Mouse (Mus musculus): Measurements from ENCODE around the gene Mif4gd. TPM values are rescaled to one million over a fixed set of nuclear protein-coding genes. Genes with fewer than 3 reads are reported as not detected.

Mif4gd gene
- polyA plus RNA-seq, 1 experiment from 2014 or later = 9.1 TPM

DNA sequence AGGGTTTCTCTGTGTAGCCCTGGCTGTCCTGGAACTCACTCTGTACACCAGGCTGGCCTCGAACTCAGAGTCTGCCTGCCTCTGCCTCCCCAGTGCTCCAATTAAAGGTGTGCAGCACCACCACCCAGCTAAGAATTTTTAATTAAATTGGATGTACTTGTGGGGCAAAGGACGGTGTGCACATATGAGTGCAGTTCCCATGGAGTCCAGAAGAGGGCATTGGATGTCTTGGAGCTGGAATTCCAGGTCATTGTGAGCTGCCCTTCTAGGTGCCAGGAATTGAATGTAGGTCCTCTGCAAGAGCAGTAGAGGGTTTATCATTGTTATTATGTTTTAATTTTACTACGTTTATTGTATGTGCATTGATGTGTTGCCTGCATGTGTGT lies 18.7 kb upstream of the Mif4gd start:
- Histone ChIP-seq H3K4me3 (no peak overlapping the region), H3K4me1 (peaks cover 17% of the 10 kb centered on the region), H3K9ac (replicated peaks) (no peak overlapping the region), H3K27ac (replicated peaks) (no peak overlapping the region), H3K9me3 (no peaks in the 10 kb centered on the region), H3K36me3 (no peaks in the 10 kb centered on the region), H3K4me2 (replicated peaks) (no peak overlapping the region), H3K27me3 (no peaks in the 10 kb centered on the region)
- WGBS = 13% methylated on average over 3 of the region's 3 CpGs
- no peak for ATAC-seq (replicated peaks)

- Histone ChIP-seq H3K9ac (replicated peaks) (no peak overlapping the region), H3K4me1 (peaks cover 23% of the 10 kb centered on the region), H3K27ac (replicated peaks) (no peak overlapping the region), H3K4me3 (no peak overlapping the region), H3K27me3 (no peaks in the 10 kb centered on the region), H3K4me2 (replicated peaks) (no peak overlapping the region), H3K9me3 (no peaks in the 10 kb centered on the region), H3K36me3 (no peaks in the 10 kb centered on the region)
- no peak for ATAC-seq (replicated peaks)
- WGBS = 50% methylated on average over 16 of the region's 16 CpGs
These were observed 18.0 kb upstream of the Mif4gd start for GRCm38 (mm10) chr11:115630532-115631504.

- H3K36me3 ChIP-seq = no peaks in the 10 kb centered on the region
- no peak overlapping the region for H3K27ac ChIP-seq (replicated peaks)
- no peak overlapping the region for H3K4me2 ChIP-seq (replicated peaks)
- peaks cover 23% of the 10 kb centered on the region for H3K4me1 ChIP-seq
- H3K9ac ChIP-seq (replicated peaks) = no peak overlapping the region
- H3K4me3 ChIP-seq = no peak overlapping the region
- no peak for ATAC-seq (replicated peaks)
- WGBS = 91% methylated on average over 13 of the region's 13 CpGs
- H3K27me3 ChIP-seq = no peaks in the 10 kb centered on the region
- H3K9me3 ChIP-seq = no peaks in the 10 kb centered on the region
These were observed 17.2 kb upstream of the Mif4gd start for GRCm38 (mm10) chr11:115629734-115630531.

DNA sequence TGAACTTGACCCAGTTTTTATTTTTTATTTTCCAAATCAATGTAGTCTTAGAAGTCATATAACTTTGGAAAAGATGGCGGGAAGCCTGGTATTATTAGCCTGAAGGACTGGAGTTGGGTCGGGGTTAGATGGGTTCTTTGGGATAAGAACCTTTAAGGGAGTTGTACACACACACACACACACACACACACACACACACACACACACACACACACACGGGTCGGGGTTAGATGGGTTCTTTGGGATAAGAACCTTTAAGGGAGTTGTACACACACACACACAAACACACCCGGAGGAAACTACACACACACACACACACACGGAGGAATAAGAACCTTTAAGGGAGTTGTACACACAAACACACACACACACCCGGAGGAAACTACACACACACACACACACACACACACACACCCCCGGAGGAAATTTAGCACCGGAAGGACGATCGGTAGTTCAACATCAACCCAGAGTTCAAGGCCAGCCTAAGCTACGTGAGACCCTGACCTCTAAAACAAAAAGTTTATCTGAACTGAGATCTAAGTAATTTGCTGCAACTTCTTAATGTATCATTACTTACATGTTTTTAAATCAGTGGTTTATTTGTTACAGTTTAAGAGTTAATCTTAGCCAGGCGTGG lies 15.8 kb upstream of the Mif4gd start:
- H3K9me3 ChIP-seq = no peaks in the 10 kb centered on the region
- no peaks in the 10 kb centered on the region for H3K36me3 ChIP-seq
- no peaks in the 10 kb centered on the region for H3K27me3 ChIP-seq
- H3K4me2 ChIP-seq (replicated peaks) = peak overlapping the region; percentile 71
- H3K27ac ChIP-seq (replicated peaks) = peak overlapping the region; percentile 46; the same call in 1 of the 2 replicates
- 52% methylated on average over 13 of the region's 13 CpGs for WGBS
- H3K4me3 ChIP-seq = peak overlapping the region; percentile 76
- peak; percentile 30 for ATAC-seq (replicated peaks)
- peaks cover 23% of the 10 kb centered on the region for H3K4me1 ChIP-seq
- peak overlapping the region; percentile 19 for H3K9ac ChIP-seq (replicated peaks)

- ATAC-seq (replicated peaks) = peak; percentile 100
- H3K27ac ChIP-seq (replicated peaks) = peak within 1 kb of the TSS; percentile 46; the same call in 1 of the 2 replicates
- WGBS = under 1% methylated on average over 47 of the region's 47 CpGs
These were observed 15.1 kb upstream of the Mif4gd start, which contains the start of gene Slc25a19 for GRCm38 (mm10) chr11:115627705-115628464. Gene Slc25a19 (minus strand): TSS chr11:115628295.

GRCm38 (mm10) chr11:115626824-115627616 lies 14.3 kb upstream of the Mif4gd start:
- H3K27ac ChIP-seq (replicated peaks) = no peak overlapping the region
- ATAC-seq (replicated peaks) = no peak
- no peaks in the 10 kb centered on the region for H3K27me3 ChIP-seq
- H3K9me3 ChIP-seq = no peaks in the 10 kb centered on the region
- peak overlapping the region; percentile 60 for H3K9ac ChIP-seq (replicated peaks)
- peaks cover 10% of the 10 kb centered on the region for H3K36me3 ChIP-seq
- peak overlapping the region; percentile 71 for H3K4me2 ChIP-seq (replicated peaks)
- 57% methylated on average over 11 of the region's 11 CpGs for WGBS
- H3K4me3 ChIP-seq = peak overlapping the region; percentile 76
- peaks cover 23% of the 10 kb centered on the region for H3K4me1 ChIP-seq

More at GRCm38 (mm10) chr11:115627705-115628464, 15.1 kb upstream of the Mif4gd start, which contains the start of gene Slc25a19:
- peak within 1 kb of the TSS; percentile 76 for H3K4me3 ChIP-seq
- H3K27me3 ChIP-seq = no peaks in the 10 kb centered on the region
- H3K9me3 ChIP-seq = no peaks in the 10 kb centered on the region
- H3K4me2 ChIP-seq (replicated peaks) = peak within 1 kb of the TSS; percentile 71
- peak within 1 kb of the TSS; percentile 60 for H3K9ac ChIP-seq (replicated peaks)
- peaks cover 23% of the 10 kb centered on the region for H3K4me1 ChIP-seq
- peaks cover 2% of the 10 kb centered on the region; the same call in 1 of the 2 replicates for H3K36me3 ChIP-seq

DNA sequence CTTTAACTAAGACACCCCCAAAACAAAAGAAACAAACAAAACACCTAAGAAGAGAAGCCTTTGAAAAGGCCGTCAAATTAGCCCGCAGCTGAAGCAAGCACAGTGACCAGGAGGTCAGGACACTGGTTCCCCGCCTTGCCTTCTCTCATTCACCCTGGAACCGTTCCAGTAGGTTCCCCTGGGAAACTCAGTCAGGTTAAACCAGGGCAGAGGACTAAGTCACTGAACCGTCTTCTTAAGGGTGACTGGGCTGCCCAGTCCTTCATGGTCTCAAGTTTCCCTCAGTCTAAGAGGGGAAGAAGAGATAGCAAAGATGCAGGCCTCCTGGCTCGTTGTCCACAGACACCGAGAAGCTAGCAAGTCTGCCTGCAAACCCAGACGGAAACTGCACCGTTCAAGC lies 13.1 kb upstream of the Mif4gd start:
- Histone ChIP-seq H3K27me3 (no peaks in the 10 kb centered on the region), H3K36me3 (peaks cover 11% of the 10 kb centered on the region), H3K4me3 (no peak overlapping the region), H3K4me1 (peaks cover 23% of the 10 kb centered on the region), H3K9me3 (no peaks in the 10 kb centered on the region), H3K9ac (replicated peaks) (no peak overlapping the region), H3K27ac (replicated peaks) (no peak overlapping the region), H3K4me2 (replicated peaks) (no peak overlapping the region)
- WGBS = 80% methylated on average over 9 of the region's 9 CpGs
- no peak for ATAC-seq (replicated peaks)

DNA sequence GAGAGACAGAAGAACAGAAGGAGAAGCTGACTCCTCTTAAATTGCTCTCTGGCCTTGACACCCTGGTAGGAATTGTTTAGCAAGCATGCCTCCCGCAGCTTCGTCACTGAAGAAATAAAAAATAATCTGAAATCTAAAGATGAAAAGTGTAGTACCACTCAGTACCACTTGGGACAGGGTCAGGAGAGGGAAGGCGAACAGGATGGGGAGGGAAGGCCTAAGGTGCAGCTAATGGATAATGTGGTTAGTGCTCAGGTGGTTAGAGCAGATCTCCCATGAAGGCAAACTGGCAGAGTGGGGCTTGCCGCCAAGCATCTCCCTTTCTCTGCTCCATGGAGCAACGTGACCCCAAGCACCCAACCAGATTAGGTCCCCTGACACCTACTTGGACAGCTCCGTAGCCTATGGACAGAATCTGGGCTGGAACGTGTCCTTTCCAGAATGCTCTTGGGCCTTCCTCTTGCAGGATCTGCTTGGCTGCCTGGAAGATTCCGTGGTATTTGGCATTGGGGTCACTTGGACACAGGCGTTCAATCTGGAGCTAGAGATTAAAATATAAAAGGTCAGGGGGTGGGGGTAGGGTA lies 10.8 kb upstream of the Mif4gd start:
- 74% methylated on average over 9 of the region's 9 CpGs for WGBS
- ATAC-seq (replicated peaks) = no peak
- Histone ChIP-seq H3K4me2 (replicated peaks) (no peak overlapping the region), H3K9me3 (no peaks in the 10 kb centered on the region), H3K27me3 (no peaks in the 10 kb centered on the region), H3K9ac (replicated peaks) (no peak overlapping the region), H3K27ac (replicated peaks) (no peak overlapping the region), H3K4me1 (peaks cover 20% of the 10 kb centered on the region), H3K4me3 (no peak overlapping the region), H3K36me3 (peaks cover 17% of the 10 kb centered on the region)

GRCm38 (mm10) chr11:115619949-115620348 lies 7.2 kb upstream of the Mif4gd start:
- peaks cover 28% of the 10 kb centered on the region for H3K36me3 ChIP-seq
- H3K4me2 ChIP-seq (replicated peaks) = no peak overlapping the region
- H3K4me3 ChIP-seq = no peak overlapping the region
- H3K27me3 ChIP-seq = no peaks in the 10 kb centered on the region
- 95% methylated on average over 7 of the region's 7 CpGs for whole genome bisulfite sequencing
- H3K4me1 ChIP-seq = no peaks in the 10 kb centered on the region
- H3K9ac ChIP-seq (replicated peaks) = no peak overlapping the region
- no peak for ATAC-seq (replicated peaks)
- H3K9me3 ChIP-seq = no peaks in the 10 kb centered on the region
- H3K27ac ChIP-seq (replicated peaks) = no peak overlapping the region

- H3K4me2 ChIP-seq (replicated peaks) = no peak overlapping the region
- no peaks in the 10 kb centered on the region for H3K4me1 ChIP-seq
- no peaks in the 10 kb centered on the region for H3K9me3 ChIP-seq
- H3K36me3 ChIP-seq = peaks cover 29% of the 10 kb centered on the region
- no peak overlapping the region for H3K4me3 ChIP-seq
- no peaks in the 10 kb centered on the region for H3K27me3 ChIP-seq
- no peak overlapping the region for H3K9ac ChIP-seq (replicated peaks)
- H3K27ac ChIP-seq (replicated peaks) = no peak overlapping the region
- WGBS = 85% methylated on average over 16 of the region's 16 CpGs
- no peak for ATAC-seq (replicated peaks)
These were observed 6.2 kb upstream of the Mif4gd start for GRCm38 (mm10) chr11:115618732-115619516.
